Mouse (Mus musculus) CD8-positive naive resting alpha-beta T cell, adult 2 months (primary cell): ENCODE results near the gene Tsen54.
"Not testable (repeated sequence)": the region's sequence is repeated elsewhere in the genome, so short reads cannot be mapped to it uniquely, and the experiment has no call there.

Experiments used
- DNase-seq, 2 experiments: peaks; one replicate each; pipeline ENCODE4 v3.0.0; 2022; ENCODE audit warnings: low read depth in 2 of 2, low spot score in 2 of 2

The Tsen54 gene

GRCm38 (mm10) chr11:115827624-115828023 is 13.1 kb downstream of the Tsen54 start:
- no peak for DNase-seq

GRCm38 (mm10) chr11:115829036-115829435 is 14.5 kb downstream of the Tsen54 start:
- DNase-seq = no peak

- DNase-seq = no peak
Measured at GRCm38 (mm10) chr11:115830550-115831325, 16.2 kb downstream of the Tsen54 start.

- DNase-seq = no peak
Measured at GRCm38 (mm10) chr11:115831518-115831917, 17.0 kb downstream of the Tsen54 start.

GRCm38 (mm10) chr11:115832064-115832463 is 17.5 kb downstream of the Tsen54 start:
- DNase-seq = no peak

GRCm38 (mm10) chr11:115832523-115832922 is 18.0 kb downstream of the Tsen54 start:
- DNase-seq = no peak

GRCm38 (mm10) chr11:115833021-115833513 is 18.5 kb downstream of the Tsen54 start:
- DNase-seq = no peak

GRCm38 (mm10) chr11:115834033-115834432 is 19.5 kb downstream of the Tsen54 start:
- DNase-seq = no peak

- DNase-seq = no peak
Measured at GRCm38 (mm10) chr11:115836656-115837395, 22.3 kb downstream of the Tsen54 start.

GRCm38 (mm10) chr11:115837606-115838345 is 23.3 kb downstream of the Tsen54 start:
- DNase-seq = no peak

- no peak for DNase-seq
Measured at GRCm38 (mm10) chr11:115838895-115839311, 24.4 kb downstream of the Tsen54 start.

GRCm38 (mm10) chr11:115839732-115840131 is 25.2 kb downstream of the Tsen54 start:
- DNase-seq = no peak

- no peak for DNase-seq
Measured at GRCm38 (mm10) chr11:115841044-115841443, 26.5 kb downstream of the Tsen54 start.

- no peak for DNase-seq
Measured at GRCm38 (mm10) chr11:115841961-115842550, 27.5 kb downstream of the Tsen54 start.

GRCm38 (mm10) chr11:115843141-115843890 is 28.8 kb downstream of the Tsen54 start:
- no peak for DNase-seq

GRCm38 (mm10) chr11:115843891-115844239 is 29.3 kb downstream of the Tsen54 start:
- no peak for DNase-seq

- no peak for DNase-seq
Measured at GRCm38 (mm10) chr11:115844240-115844639, 29.7 kb downstream of the Tsen54 start.

GRCm38 (mm10) chr11:115845819-115846218 is 31.3 kb downstream of the Tsen54 start:
- DNase-seq = no peak

- no peak for DNase-seq
Measured at GRCm38 (mm10) chr11:115854674-115855073, 40.1 kb downstream of the Tsen54 start.

- DNase-seq = not testable (repeated sequence)
Measured at GRCm38 (mm10) chr11:115857146-115857545, 42.6 kb downstream of the Tsen54 start.
